Mouse (Mus musculus) thymus, adult 2 months (tissue): ENCODE results near the gene Tet2.

Experiments
- CTCF ChIP-seq: fragments of 200-500 bp; IDR thresholded peaks from 2 replicates; pipeline ENCODE4 v1.5.1; 2012; ENCODE audit warnings: mild to moderate bottlenecking, control low read depth, low read length, moderate library complexity, borderline replicate concordance; ENCODE audit not compliant: control insufficient read depth, poor library complexity, insufficient read depth; ENCODE audit errors: extremely low read depth
- POLR2A ChIP-seq: fragments of 200-500 bp; IDR thresholded peaks from 2 replicates; pipeline ENCODE4 v1.6.1; 2012; ENCODE audit warnings: mild to moderate bottlenecking, low read length, control low read depth, moderate library complexity; ENCODE audit not compliant: control insufficient read depth, poor library complexity, insufficient read depth; ENCODE audit errors: extremely low read depth

- TF ChIP-seq POLR2A (no peak), CTCF (no peak)
These were observed 82.5 kb downstream of the Tet2 start for GRCm38 (mm10) chr3:133462485-133462884.
